Mouse (Mus musculus): ENCODE measurements at regions not wholly inside any gene's neighbourhood (a gene's known extent, or its start where the extent isn't known, plus 50 kb on each side); places are given as distances from the start of the nearest gene placed in this dataset.

DNA sequence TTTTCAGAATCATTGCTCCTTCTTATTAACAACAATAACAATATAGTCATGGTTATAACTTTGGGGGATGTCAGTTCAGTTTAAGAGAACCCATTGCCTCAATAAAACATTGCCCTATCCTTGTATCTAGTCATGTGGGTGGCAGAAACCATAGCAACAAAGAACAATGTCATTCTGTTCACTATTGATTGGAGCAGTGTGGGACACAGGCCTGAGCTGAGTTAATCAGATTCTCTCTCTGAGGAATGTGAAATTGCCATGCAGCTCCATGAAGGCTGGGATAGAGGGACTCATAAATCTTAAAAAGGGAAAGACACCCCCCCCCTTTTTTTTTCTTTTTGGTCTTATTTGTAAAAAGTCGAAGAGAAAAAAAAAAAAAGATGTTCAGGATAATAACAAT lies 165.4 kb upstream of the Pet2 start:
- in situ Hi-C loops (cut with MboI, MseI), result loop anchor here (25.0 kb wide), 1 partner anchor 1487 kb away; no protein-coding TSS in a partner anchor

DNA sequence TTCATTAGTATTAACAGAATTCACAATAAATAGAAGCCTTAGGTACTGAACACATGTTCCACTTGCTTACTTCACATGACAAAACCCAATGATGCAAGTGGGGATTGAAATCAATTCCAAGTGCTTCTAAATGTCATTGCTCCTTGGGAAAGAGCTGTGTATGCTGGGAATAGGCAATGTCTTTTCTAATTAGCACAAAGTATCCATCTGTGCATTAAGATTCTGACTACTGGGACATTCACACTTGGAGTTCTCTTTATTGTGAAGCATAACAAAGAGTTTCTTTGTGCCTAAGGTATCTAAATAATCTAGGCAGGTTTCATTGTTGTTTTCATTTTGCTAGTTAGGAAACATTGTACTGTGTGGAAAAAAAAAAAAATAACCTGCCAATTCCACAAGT lies 149.8 kb upstream of the Pet2 start:
- in situ Hi-C loops (cut with MboI, MseI), result loop anchor here (25.0 kb wide), 1 partner anchor 1503 kb away; no protein-coding TSS in a partner anchor

Data from T-helper 2 cell (primary cell).